In genomic region chr15:99456338-99456962, GRCm38 (mm10) we compare ENCODE assay signal across 8 mouse cellular contexts. TPM values are rescaled to one million over a fixed set of nuclear protein-coding genes. Genes with fewer than 3 reads are reported as not detected.
DNase-seq lines count a peak whose midpoint lies in the region; ATAC-seq lines count a peak whose summit lies in the region.

No protein-coding gene starts in this region.

- H3K27me3 ChIP-seq in forebrain, embryonic 10.5 days (ENCODE audit: poor library complexity, severe bottlenecking), result no peaks in the 10 kb centered on the region
- H3K27me3 ChIP-seq in intestine, embryonic 16.5 days (replicated peaks; ENCODE audit: control insufficient read depth, insufficient read depth, low read length), result no peaks in the 10 kb centered on the region
- no peaks in the 10 kb centered on the region for H3K27me3 ChIP-seq in midbrain, embryonic 16.5 days (ENCODE audit: control insufficient read depth, insufficient read depth, low read depth, low read length)

- H3K4me3 ChIP-seq in forebrain, embryonic 10.5 days, result peak overlapping the region; percentile 92
- peak overlapping the region; percentile 82 for H3K4me3 ChIP-seq in intestine, embryonic 16.5 days (ENCODE audit: low read length)
- peak overlapping the region; percentile 93 for H3K4me3 ChIP-seq in midbrain, embryonic 16.5 days (ENCODE audit: low read depth, low read length)

- H3K36me3 ChIP-seq in forebrain, embryonic 10.5 days (replicated peaks), result peaks cover 41% of the 10 kb centered on the region
- no peaks in the 10 kb centered on the region for H3K36me3 ChIP-seq in intestine, embryonic 16.5 days (ENCODE audit: control insufficient read depth, insufficient read depth, low read length)
- H3K36me3 ChIP-seq in midbrain, embryonic 16.5 days (ENCODE audit: control insufficient read depth, insufficient read depth, low read length), result no peaks in the 10 kb centered on the region

- peak overlapping the region; percentile 94 for H3K27ac ChIP-seq in forebrain, embryonic 10.5 days
- peak overlapping the region; percentile 86 for H3K27ac ChIP-seq in intestine, embryonic 16.5 days (ENCODE audit: low read length)
- peak overlapping the region; percentile 90 for H3K27ac ChIP-seq in midbrain, embryonic 16.5 days (ENCODE audit: low read length)

- DNase-seq in right cerebral cortex, postnatal 4 days, result peak; percentile 41
- no peak for DNase-seq in right cerebral cortex, adult 18-20 months
- DNase-seq in forebrain, embryonic 10.5 days (ENCODE audit: extremely low spot score, low spot score), result no peak
- no peak for DNase-seq in adrenal gland, adult 2 months
- no peak for DNase-seq in yolk sac, embryonic 10.5 days (ENCODE audit: low spot score)

- 26% methylated on average over 7 of the region's 7 CpGs for WGBS in forebrain, embryonic 10.5 days
- WGBS in intestine, embryonic 16.5 days, result 27% methylated on average over 7 of the region's 7 CpGs
- 10% methylated on average over 7 of the region's 7 CpGs for WGBS in midbrain, embryonic 16.5 days

- no peak for ATAC-seq in intestine, embryonic 16.5 days
- ATAC-seq in midbrain, embryonic 16.5 days, result no peak
- ATAC-seq in CD4-positive, CD25-positive, alpha-beta regulatory T cell, adult 4 months, result no peak

- H3K4me1 ChIP-seq in forebrain, embryonic 10.5 days, result peaks cover 54% of the 10 kb centered on the region
- peaks cover 20% of the 10 kb centered on the region for H3K4me1 ChIP-seq in intestine, embryonic 16.5 days (ENCODE audit: control insufficient read depth, insufficient read depth, low read length)
- H3K4me1 ChIP-seq in midbrain, embryonic 16.5 days (ENCODE audit: control insufficient read depth, insufficient read depth, low read length), result peaks cover 37% of the 10 kb centered on the region

- H3K9me3 ChIP-seq in forebrain, embryonic 10.5 days, result no peaks in the 10 kb centered on the region
- H3K9me3 ChIP-seq in intestine, embryonic 16.5 days (ENCODE audit: control insufficient read depth, low read length), result no peaks in the 10 kb centered on the region
- no peaks in the 10 kb centered on the region for H3K9me3 ChIP-seq in midbrain, embryonic 16.5 days (replicated peaks; ENCODE audit: control insufficient read depth, low read length, poor library complexity, severe bottlenecking)

- H3K4me2 ChIP-seq in intestine, embryonic 16.5 days (ENCODE audit: low read depth, low read length), result peak overlapping the region; percentile 93
- peak overlapping the region; percentile 85 for H3K4me2 ChIP-seq in midbrain, embryonic 16.5 days (ENCODE audit: low read length)

- H3K9ac ChIP-seq in intestine, embryonic 16.5 days (ENCODE audit: low read depth, low read length), result peak overlapping the region; percentile 79
- peak overlapping the region; percentile 88 for H3K9ac ChIP-seq in midbrain, embryonic 16.5 days (ENCODE audit: low read depth, low read length)

RNA-seq across cellular contexts. Expression of gene Nckap5l, which starts 1.1 kb away (rescaled TPM):
- 10.9 and 13.7 TPM in 2 replicates for polyA plus RNA-seq in forebrain, embryonic 10.5 days (2016; fragmentation: Nextera tagmentation; extraction: Ambion mirVana)
- polyA plus RNA-seq in intestine, embryonic 16.5 days (2015; fragmentation: Nextera tagmentation; extraction: Ambion mirVana), result 5.8 and 6.5 TPM in 2 replicates
- polyA plus RNA-seq in midbrain, embryonic 16.5 days (2015; fragmentation: Nextera tagmentation; extraction: Ambion mirVana), result 16.2 and 17.1 TPM in 2 replicates
- 10 to 100 TPM; 16.8 to 20.4 TPM for total RNA-seq in adrenal gland, adult 2 months (2021)
- polyA plus RNA-seq in adrenal gland, adult 2 months (2012; rRNA removed), result 35.2 and 43.9 TPM in 2 replicates
- polyA plus RNA-seq in CD4-positive, CD25-positive, alpha-beta regulatory T cell, adult 4 months (2017; shearing (Covaris generic)), result 1 to 10 TPM; 1.2 to 2.3 TPM

RNA-seq across cellular contexts. Expression of gene Bcdin3d, which starts 18.1 kb away (rescaled TPM):
- 19.6 and 20.5 TPM in 2 replicates for polyA plus RNA-seq in forebrain, embryonic 10.5 days (2016; fragmentation: Nextera tagmentation; extraction: Ambion mirVana)
- 14.3 and 16.2 TPM in 2 replicates for polyA plus RNA-seq in intestine, embryonic 16.5 days (2015; fragmentation: Nextera tagmentation; extraction: Ambion mirVana)
- 19.0 and 21.6 TPM in 2 replicates for polyA plus RNA-seq in midbrain, embryonic 16.5 days (2015; fragmentation: Nextera tagmentation; extraction: Ambion mirVana)
- total RNA-seq in adrenal gland, adult 2 months (2021), result 1 to 10 TPM; 4.5 to 6.4 TPM
- 3.3 and 4.7 TPM in 2 replicates for polyA plus RNA-seq in adrenal gland, adult 2 months (2012; rRNA removed)
- polyA plus RNA-seq in CD4-positive, CD25-positive, alpha-beta regulatory T cell, adult 4 months (2017; shearing (Covaris generic)), result 10 to 100 TPM; 27.9 to 41.0 TPM
